9 mouse cellular contexts compared by ENCODE assay signal in the genomic region with DNA sequence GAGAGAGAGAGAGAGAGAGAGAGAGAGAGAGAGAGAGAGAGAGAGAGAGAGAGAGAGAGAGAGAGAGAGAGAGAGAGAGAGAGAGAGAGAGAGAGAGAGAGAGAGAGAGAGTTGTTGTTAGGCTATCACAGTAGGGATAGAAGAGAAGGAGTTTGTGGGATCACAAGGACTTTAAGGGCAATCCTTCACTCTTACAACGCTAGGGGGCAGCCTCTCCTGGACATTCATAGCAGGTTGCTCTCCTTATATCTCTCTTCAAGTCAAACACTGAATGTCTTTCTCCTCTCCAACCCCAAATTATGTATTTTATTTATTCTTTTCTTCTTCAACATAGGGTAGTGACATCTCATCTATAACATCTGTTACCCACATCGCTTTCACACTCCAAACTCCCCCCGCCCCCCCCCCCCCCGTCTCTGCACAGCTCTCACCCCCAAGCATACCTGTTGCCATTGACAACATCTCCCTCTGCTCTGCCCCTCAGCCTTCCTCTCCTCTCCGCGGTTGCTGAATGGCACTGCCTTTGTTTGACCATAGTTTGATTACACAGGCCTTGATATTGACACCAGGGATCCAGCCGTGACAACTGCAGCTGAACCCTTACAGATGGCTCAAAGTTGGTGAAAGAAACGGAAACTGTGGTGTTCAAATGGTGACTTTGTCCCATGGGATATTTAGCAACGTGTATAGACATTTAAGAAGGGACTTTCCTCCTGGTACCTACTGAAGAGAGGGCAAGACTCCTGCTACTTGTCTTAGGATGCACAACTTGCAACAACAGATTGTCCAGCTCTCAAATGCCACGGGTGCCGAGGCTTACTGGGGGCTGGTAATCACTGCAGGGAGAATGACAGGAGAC.
DNase-seq lines count a peak whose midpoint lies in the region; ATAC-seq and TF ChIP-seq lines count a peak whose summit lies in the region.
"Had no signal": no experiment of that assay in that cellular context is flagged by ENCODE, and none has a peak within 500 bp of the region (broad histone marks: within the 10 kb centered on the region; RNA-seq: fewer than 3 reads in every experiment).

No protein-coding gene starts in this region.

- DNase-seq in 416B (ENCODE audit: low read depth), result peak; percentile 53
- peak; percentile 14 for DNase-seq in adrenal gland, adult 8-10 months
- DNase-seq in embryonic facial prominence, embryonic 11.5 days (ENCODE audit: low spot score), result peak; percentile 85
- DNase-seq in kidney, postnatal 0 days (ENCODE audit: low spot score), result peak; percentile 79
- peak; percentile 81 to 84 for DNase-seq in right cerebral cortex, postnatal 10 days (ENCODE audit: low spot score in 2 of 2)

- no peak overlapping the region for H3K4me2 ChIP-seq in embryonic facial prominence, embryonic 11.5 days (ENCODE audit: low read depth, low read length)
- H3K4me2 ChIP-seq in heart, embryonic 15.5 days, result peak overlapping the region; percentile 44
- H3K4me2 ChIP-seq in kidney, postnatal 0 days (ENCODE audit: low read length), result peak overlapping the region; percentile 26; the same call in 1 of the 2 replicates
- H3K4me2 ChIP-seq in lung, embryonic 15.5 days, result peak overlapping the region; percentile 34; the same call in 1 of the 2 replicates
- H3K4me2 ChIP-seq: liver, embryonic 13.5 days had no signal

- H3K27ac ChIP-seq in embryonic facial prominence, embryonic 11.5 days (replicated peaks; ENCODE audit: low read depth, low read length), result no peak overlapping the region
- no peak overlapping the region for H3K27ac ChIP-seq in heart, embryonic 15.5 days
- no peak overlapping the region for H3K27ac ChIP-seq in kidney, postnatal 0 days
- no peak overlapping the region for H3K27ac ChIP-seq in lung, embryonic 15.5 days
- H3K27ac ChIP-seq: liver, embryonic 13.5 days had no signal

- TF ChIP-seq CTCF in kidney, postnatal 0 days (IDR thresholded peaks at IDR 0.05; ENCODE audit: low read depth), result peak; percentile 62; the same call in 1 of the 2 replicates

- no peaks in the 10 kb centered on the region for H3K36me3 ChIP-seq in embryonic facial prominence, embryonic 11.5 days (replicated peaks; ENCODE audit: control insufficient read depth, insufficient read depth, low read depth, low read length)
- no peaks in the 10 kb centered on the region for H3K36me3 ChIP-seq in heart, embryonic 15.5 days
- H3K36me3 ChIP-seq in kidney, postnatal 0 days (ENCODE audit: insufficient read depth, low read length), result no peaks in the 10 kb centered on the region
- no peaks in the 10 kb centered on the region for H3K36me3 ChIP-seq in lung, embryonic 15.5 days
- H3K36me3 ChIP-seq: liver, embryonic 13.5 days had no signal

- no peaks in the 10 kb centered on the region for H3K27me3 ChIP-seq in embryonic facial prominence, embryonic 11.5 days (ENCODE audit: control insufficient read depth, insufficient read depth, low read length)
- no peaks in the 10 kb centered on the region for H3K27me3 ChIP-seq in heart, embryonic 15.5 days
- no peaks in the 10 kb centered on the region for H3K27me3 ChIP-seq in kidney, postnatal 0 days (ENCODE audit: insufficient read depth, low read length)
- H3K27me3 ChIP-seq in lung, embryonic 15.5 days, result no peaks in the 10 kb centered on the region
- H3K27me3 ChIP-seq: liver, embryonic 13.5 days had no signal

- WGBS in embryonic facial prominence, embryonic 11.5 days, result 47% methylated on average over 11 of the region's 11 CpGs
- 50% methylated on average over 11 of the region's 11 CpGs for WGBS in heart, embryonic 15.5 days
- 53% methylated on average over 10 of the region's 11 CpGs for WGBS in kidney, postnatal 0 days
- WGBS in lung, embryonic 15.5 days, result 41% methylated on average over 11 of the region's 11 CpGs

- H3K9me3 ChIP-seq in embryonic facial prominence, embryonic 11.5 days (replicated peaks; ENCODE audit: control insufficient read depth, low read length), result no peaks in the 10 kb centered on the region
- H3K9me3 ChIP-seq in heart, embryonic 15.5 days (replicated peaks), result no peaks in the 10 kb centered on the region
- no peaks in the 10 kb centered on the region for H3K9me3 ChIP-seq in kidney, postnatal 0 days (replicated peaks; ENCODE audit: low read length)
- no peaks in the 10 kb centered on the region for H3K9me3 ChIP-seq in lung, embryonic 15.5 days
- H3K9me3 ChIP-seq: liver, embryonic 13.5 days had no signal

- no peak overlapping the region for H3K9ac ChIP-seq in embryonic facial prominence, embryonic 11.5 days (replicated peaks; ENCODE audit: low read length)
- no peak overlapping the region for H3K9ac ChIP-seq in heart, embryonic 15.5 days
- H3K9ac ChIP-seq in kidney, postnatal 0 days (ENCODE audit: low read depth, low read length), result no peak overlapping the region
- no peak overlapping the region for H3K9ac ChIP-seq in lung, embryonic 15.5 days
- H3K9ac ChIP-seq: liver, embryonic 13.5 days had no signal

- peak; percentile 44; the same call in 1 of the 2 replicates for ATAC-seq in embryonic facial prominence, embryonic 11.5 days (replicated peaks; ENCODE audit: insufficient number of reproducible peaks, low FRiP score, low TSS enrichment, low read depth)
- ATAC-seq in heart, embryonic 15.5 days (replicated peaks; ENCODE audit: insufficient number of reproducible peaks, insufficient read depth, low FRiP score, low read depth), result no peak
- ATAC-seq in kidney, postnatal 0 days (replicated peaks; ENCODE audit: low FRiP score, low read depth), result peak; percentile 63; the same call in 1 of the 2 replicates
- ATAC-seq in lung, embryonic 15.5 days (ENCODE audit: borderline replicate concordance, extremely low read depth, low FRiP score, low TSS enrichment), result no peak
- ATAC-seq in megakaryocyte-erythroid progenitor cell, adult 5-6 weeks (replicated peaks; ENCODE audit: low FRiP score, low TSS enrichment, poor library complexity, severe bottlenecking), result no peak

- H3K4me3 ChIP-seq in embryonic facial prominence, embryonic 11.5 days (ENCODE audit: low read depth, low read length), result no peak overlapping the region
- no peak overlapping the region for H3K4me3 ChIP-seq in heart, embryonic 15.5 days
- H3K4me3 ChIP-seq in kidney, postnatal 0 days (replicated peaks; ENCODE audit: low read depth, low read length), result no peak overlapping the region
- H3K4me3 ChIP-seq in lung, embryonic 15.5 days, result no peak overlapping the region
- H3K4me3 ChIP-seq: liver, embryonic 13.5 days had no signal

- H3K4me1 ChIP-seq in embryonic facial prominence, embryonic 11.5 days (ENCODE audit: control insufficient read depth, insufficient read depth, low read length), result no peaks in the 10 kb centered on the region
- no peaks in the 10 kb centered on the region for H3K4me1 ChIP-seq in heart, embryonic 15.5 days (replicated peaks)
- no peaks in the 10 kb centered on the region for H3K4me1 ChIP-seq in kidney, postnatal 0 days (replicated peaks; ENCODE audit: insufficient read depth, low read length)
- no peaks in the 10 kb centered on the region for H3K4me1 ChIP-seq in lung, embryonic 15.5 days
- H3K4me1 ChIP-seq: liver, embryonic 13.5 days had no signal

Comparison
In these comparisons a context has a peak if more than half of its experiments do, and no peak if none do; other contexts are left out.
1. DNase-seq: peak in every context shown above with its lines; median percentile 85 in embryonic facial prominence, embryonic 11.5 days; 82 in right cerebral cortex, postnatal 10 days; 79 in kidney, postnatal 0 days; 53 in 416B; 14 in adrenal gland, adult 8-10 months.
2. ATAC-seq: peak in embryonic facial prominence, embryonic 11.5 days (single experiment) and kidney, postnatal 0 days (single experiment); none in heart, embryonic 15.5 days (single experiment), lung, embryonic 15.5 days (single experiment) and megakaryocyte-erythroid progenitor cell, adult 5-6 weeks (single experiment).